Mouse (Mus musculus) hindbrain, embryonic 14.5 days (tissue): ENCODE data around the gene Stk35. TPM values are rescaled to one million over a fixed set of nuclear protein-coding genes. Genes with fewer than 3 reads are reported as not detected.

Experiments used
- ATAC-seq: fragments of 200-750 bp; cut with Nextera tagmentation; 2 replicates; pipeline ENCODE4 v1.8.0; 2017; ENCODE audit warnings: moderate number of reproducible peaks, mild to moderate bottlenecking, moderate TSS enrichment, moderate library complexity; ENCODE audit not compliant: low FRiP score
- DNase-seq: peaks from one replicate; pipeline ENCODE4 v3.0.0-alpha.2; 2015; ENCODE audit warnings: low spot score
- H3K27ac ChIP-seq: fragments of 300-500 bp; sonication (generic); 2 replicates; pipeline ENCODE4 v1.5.1; 2014; ENCODE audit warnings: mild to moderate bottlenecking, moderate library complexity
- H3K27me3 ChIP-seq: fragments of 300-500 bp; sonication (generic); 2 replicates; pipeline ENCODE4 v1.6.1; 2014; ENCODE audit warnings: mild to moderate bottlenecking, low read length, mixed read lengths; ENCODE audit not compliant: control insufficient read depth, insufficient read depth
- H3K36me3 ChIP-seq: fragments of 300-500 bp; sonication (generic); replicated peaks from 2 replicates; pipeline ENCODE4 v1.6.1; 2014; ENCODE audit not compliant: control insufficient read depth, insufficient read depth
- H3K4me1 ChIP-seq: fragments of 300-500 bp; sonication (generic); replicated peaks from 2 replicates; pipeline ENCODE4 v1.6.1; 2014; ENCODE audit warnings: antibody characterized with exemption, low read length, mixed read lengths; ENCODE audit not compliant: control insufficient read depth, insufficient read depth
- H3K4me2 ChIP-seq: fragments of 300-500 bp; sonication (generic); replicated peaks from 2 replicates; pipeline ENCODE4 v1.6.1; 2014; ENCODE audit warnings: mild to moderate bottlenecking, moderate library complexity
- H3K4me3 ChIP-seq: fragments of 300-500 bp; sonication (generic); replicated peaks from 2 replicates; pipeline ENCODE4 v1.5.1; 2014; ENCODE audit warnings: mild to moderate bottlenecking, low read length
- H3K9ac ChIP-seq: fragments of 300-500 bp; sonication (generic); 2 replicates; pipeline ENCODE4 v1.6.1; 2014
- H3K9me3 ChIP-seq: fragments of 300-500 bp; sonication (generic); 2 replicates; pipeline ENCODE4 v1.6.1; 2016; ENCODE audit warnings: low read length; ENCODE audit not compliant: control insufficient read depth
- WGBS: fragments of 180-500 bp; shearing (Covaris S2); extraction: QIAGEN DNeasy Blood & Tissue Kit; methylation state at CpG from one replicate; pipeline ENCODE4 v1.1.7; 2014; 5-methylcytosine and 5-hydroxymethylcytosine counted together
- polyA plus RNA-seq: library from polyadenylated mRNA; unstranded; fragments of >200 nt; fragmentation: Nextera tagmentation; extraction: Ambion mirVana; gene quantifications from 2 replicates; pipeline ENCODE4 v1.2.1, GENCODE M21; 2014

Stk35 gene
- polyA plus RNA-seq, 1 experiment from 2014 or later: 10.3 TPM

- no peak for DNase-seq
- Histone ChIP-seq H3K4me1 (peaks cover 2% of the 10 kb centered on the region; the same call in 1 of the 2 replicates), H3K27ac (no peak overlapping the region), H3K4me2 (no peak overlapping the region), H3K27me3 (no peaks in the 10 kb centered on the region), H3K9me3 (no peaks in the 10 kb centered on the region), H3K36me3 (peaks cover 40% of the 10 kb centered on the region), H3K4me3 (no peak overlapping the region), H3K9ac (no peak overlapping the region)
- ATAC-seq: no peak
- WGBS: 98% methylated on average over 7 of the region's 7 CpGs
Measured at GRCm38 (mm10) chr2:129810563-129810962, 10.2 kb downstream of the Stk35 start.

GRCm38 (mm10) chr2:129814033-129814432 is 13.7 kb downstream of the Stk35 start:
- no peak overlapping the region for H3K9ac ChIP-seq
- H3K27me3 ChIP-seq: no peaks in the 10 kb centered on the region
- no peaks in the 10 kb centered on the region for H3K9me3 ChIP-seq
- no peak overlapping the region for H3K27ac ChIP-seq
- H3K36me3 ChIP-seq: peaks cover 43% of the 10 kb centered on the region
- no peak overlapping the region for H3K4me2 ChIP-seq
- no peaks in the 10 kb centered on the region for H3K4me1 ChIP-seq
- no peak for DNase-seq
- ATAC-seq: no peak
- no peak overlapping the region for H3K4me3 ChIP-seq
- WGBS: 94% methylated on average over 3 of the region's 3 CpGs

- DNase-seq (no peak), ATAC-seq (no peak)
- H3K4me1 ChIP-seq: no peaks in the 10 kb centered on the region
- no peak overlapping the region for H3K4me2 ChIP-seq
- WGBS: 80% methylated on average over 2 of the region's 2 CpGs
- H3K9ac ChIP-seq: no peak overlapping the region
- no peaks in the 10 kb centered on the region for H3K27me3 ChIP-seq
- no peak overlapping the region for H3K27ac ChIP-seq
- peaks cover 35% of the 10 kb centered on the region for H3K36me3 ChIP-seq
- no peaks in the 10 kb centered on the region for H3K9me3 ChIP-seq
- H3K4me3 ChIP-seq: no peak overlapping the region
Measured at GRCm38 (mm10) chr2:129815076-129815475, 14.8 kb downstream of the Stk35 start.

GRCm38 (mm10) chr2:129817603-129818257 is 17.4 kb downstream of the Stk35 start:
- H3K36me3 ChIP-seq: peaks cover 11% of the 10 kb centered on the region; the same call in 1 of the 2 replicates
- no peaks in the 10 kb centered on the region for H3K4me1 ChIP-seq
- 85% methylated on average over 5 of the region's 5 CpGs for whole genome bisulfite sequencing
- H3K27ac ChIP-seq: no peak overlapping the region
- no peaks in the 10 kb centered on the region for H3K27me3 ChIP-seq
- no peak overlapping the region for H3K4me3 ChIP-seq
- DNase-seq: no peak
- ATAC-seq: no peak
- no peaks in the 10 kb centered on the region for H3K9me3 ChIP-seq
- H3K4me2 ChIP-seq: no peak overlapping the region
- no peak overlapping the region for H3K9ac ChIP-seq

- H3K4me3 ChIP-seq: no peak overlapping the region
- no peaks in the 10 kb centered on the region for H3K9me3 ChIP-seq
- peaks cover 9% of the 10 kb centered on the region; the same call in 1 of the 2 replicates for H3K36me3 ChIP-seq
- DNase-seq: no peak
- H3K4me1 ChIP-seq: no peaks in the 10 kb centered on the region
- WGBS: 91% methylated on average over 2 of the region's 2 CpGs
- H3K27ac ChIP-seq: no peak overlapping the region
- no peak for ATAC-seq
- no peaks in the 10 kb centered on the region for H3K27me3 ChIP-seq
- H3K4me2 ChIP-seq: no peak overlapping the region
- no peak overlapping the region for H3K9ac ChIP-seq
Measured at GRCm38 (mm10) chr2:129818868-129819267, 18.6 kb downstream of the Stk35 start.

GRCm38 (mm10) chr2:129819531-129819930 is 19.2 kb downstream of the Stk35 start:
- H3K4me2 ChIP-seq: no peak overlapping the region
- no peaks in the 10 kb centered on the region for H3K9me3 ChIP-seq
- no peak for DNase-seq
- H3K27ac ChIP-seq: no peak overlapping the region
- H3K4me3 ChIP-seq: no peak overlapping the region
- no peak overlapping the region for H3K9ac ChIP-seq
- ATAC-seq: no peak
- H3K4me1 ChIP-seq: no peaks in the 10 kb centered on the region
- WGBS: 87% methylated on average over 2 of the region's 2 CpGs
- peaks cover 9% of the 10 kb centered on the region; the same call in 1 of the 2 replicates for H3K36me3 ChIP-seq
- H3K27me3 ChIP-seq: no peaks in the 10 kb centered on the region

- no peak overlapping the region for H3K9ac ChIP-seq
- 97% methylated on average over 1 of the region's 1 CpGs for WGBS
- H3K27me3 ChIP-seq: no peaks in the 10 kb centered on the region
- no peaks in the 10 kb centered on the region for H3K4me1 ChIP-seq
- no peak overlapping the region for H3K27ac ChIP-seq
- no peaks in the 10 kb centered on the region for H3K9me3 ChIP-seq
- H3K4me2 ChIP-seq: no peak overlapping the region
- DNase-seq (no peak), ATAC-seq (no peak)
- H3K36me3 ChIP-seq: peaks cover 9% of the 10 kb centered on the region; the same call in 1 of the 2 replicates
- no peak overlapping the region for H3K4me3 ChIP-seq
Measured at GRCm38 (mm10) chr2:129819951-129820350, 19.6 kb downstream of the Stk35 start.

- no peaks in the 10 kb centered on the region for H3K27me3 ChIP-seq
- no peak overlapping the region for H3K4me2 ChIP-seq
Measured at GRCm38 (mm10) chr2:129821021-129821420, 20.7 kb downstream of the Stk35 start.

GRCm38 (mm10) chr2:129821568-129821967 is 21.3 kb downstream of the Stk35 start:
- no peak for ATAC-seq
- Histone ChIP-seq H3K4me3 (no peak overlapping the region), H3K4me1 (no peaks in the 10 kb centered on the region), H3K27ac (no peak overlapping the region), H3K36me3 (peaks cover 9% of the 10 kb centered on the region; the same call in 1 of the 2 replicates), H3K27me3 (no peaks in the 10 kb centered on the region), H3K9me3 (no peaks in the 10 kb centered on the region), H3K4me2 (no peak overlapping the region), H3K9ac (no peak overlapping the region)
- no peak for DNase-seq
- 87% methylated on average over 5 of the region's 5 CpGs for WGBS

More at GRCm38 (mm10) chr2:129821021-129821420, 20.7 kb downstream of the Stk35 start:
- Histone ChIP-seq H3K36me3 (peaks cover 9% of the 10 kb centered on the region; the same call in 1 of the 2 replicates), H3K9ac (no peak overlapping the region), H3K27ac (no peak overlapping the region), H3K4me3 (no peak overlapping the region), H3K4me1 (no peaks in the 10 kb centered on the region), H3K9me3 (no peaks in the 10 kb centered on the region)
- DNase-seq (no peak), ATAC-seq (no peak)
- 72% methylated on average over 8 of the region's 8 CpGs for WGBS
